Mouse (Mus musculus): ENCODE results near the gene Cabcoco1.

DNA sequence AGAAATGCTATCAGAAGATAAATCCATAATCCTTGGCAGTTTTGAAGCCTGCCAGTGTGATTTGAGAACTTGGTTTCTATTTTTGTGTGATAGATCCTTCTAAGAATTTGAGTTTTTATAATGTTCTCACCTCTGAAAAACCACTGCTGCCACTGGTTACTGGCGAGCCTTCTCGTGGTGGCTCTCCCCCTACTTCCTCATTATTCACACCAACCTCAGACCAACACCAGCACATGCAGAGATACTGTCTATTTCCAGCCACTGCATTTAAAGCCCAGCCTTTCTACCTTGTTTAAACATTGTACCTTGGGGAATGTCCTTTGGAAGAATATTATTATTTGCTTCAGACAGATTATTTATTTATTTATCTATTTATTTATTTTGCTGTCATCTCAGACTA is 121.8 kb downstream of the Cabcoco1 start:
- TF ChIP-seq EP300 (IDR thresholded peaks at IDR 0.05; ENCODE audit: low read depth) (no peak), CTCF (IDR thresholded peaks at IDR 0.05; ENCODE audit: low read depth) (no peak)

Measured in liver, postnatal 0 days (tissue).